Comparison of ENCODE assay signal across 30 mouse cellular contexts in the genomic region with DNA sequence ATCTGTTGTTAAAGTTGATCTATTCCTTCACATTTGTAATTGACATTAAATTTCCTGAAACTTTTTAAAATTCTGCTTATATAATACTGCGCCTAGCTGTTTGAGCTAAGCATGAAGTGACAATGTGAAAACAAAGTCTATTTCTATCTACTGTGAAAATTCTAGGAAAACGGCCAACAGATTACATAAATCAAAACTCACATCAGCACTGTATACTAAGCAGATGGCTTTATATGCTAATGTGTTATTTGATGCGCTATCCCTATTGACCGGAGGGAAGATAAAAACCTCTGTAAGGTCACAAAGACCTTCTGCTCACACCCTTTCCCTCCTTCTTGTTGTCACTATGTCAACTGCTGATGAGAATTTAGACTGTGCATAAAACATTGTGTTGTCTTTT.
DNase-seq lines count a peak whose midpoint lies in the region; ATAC-seq and TF ChIP-seq lines count a peak whose summit lies in the region.
"Had no signal": no experiment of that assay in that cellular context is flagged by ENCODE, and none has a peak within 500 bp of the region (broad histone marks: within the 10 kb centered on the region; RNA-seq: fewer than 3 reads in every experiment).

No protein-coding gene starts in this region.

- TF ChIP-seq POLR2A in brain, embryonic 14.5 days (IDR thresholded peaks at IDR 0.05; ENCODE audit: borderline replicate concordance, extremely low read depth, insufficient read depth, insufficient read length, poor library complexity, severe bottlenecking): no peak

- TF ChIP-seq CTCF in lung, embryonic 14.5 days (IDR thresholded peaks at IDR 0.05; ENCODE audit: low read depth): no peak
- TF ChIP-seq CTCF in brain, embryonic 14.5 days (IDR thresholded peaks at IDR 0.05; ENCODE audit: borderline replicate concordance, extremely low read depth, insufficient read depth, insufficient read length): no peak
- no peak for TF ChIP-seq CTCF in stomach, postnatal 0 days (IDR thresholded peaks at IDR 0.05; ENCODE audit: low read depth)

- WGBS in lung, embryonic 14.5 days: 41% methylated on average over 4 of the region's 4 CpGs
- WGBS in stomach, postnatal 0 days: 51% methylated on average over 4 of the region's 4 CpGs

- no peak overlapping the region for H3K4me2 ChIP-seq in lung, embryonic 14.5 days
- H3K4me2 ChIP-seq in stomach, postnatal 0 days (replicated peaks; ENCODE audit: low read depth): no peak overlapping the region
- H3K4me2 ChIP-seq: embryonic facial prominence, embryonic 15.5 days; forebrain, embryonic 12.5 days; heart, embryonic 12.5 days; hindbrain, embryonic 14.5 days; liver, embryonic 12.5 days; neural tube, embryonic 12.5 days had no signal

- no peak for TF ChIP-seq EP300 in stomach, postnatal 0 days (optimal IDR thresholded peaks at IDR 0.05)

- H3K4me1 ChIP-seq in lung, embryonic 14.5 days (ENCODE audit: insufficient read depth): no peaks in the 10 kb centered on the region
- no peaks in the 10 kb centered on the region for H3K4me1 ChIP-seq in stomach, postnatal 0 days (replicated peaks; ENCODE audit: control insufficient read depth, insufficient read depth)
- H3K4me1 ChIP-seq: embryonic facial prominence, embryonic 10.5 days; embryonic facial prominence, embryonic 15.5 days; forebrain, embryonic 12.5 days; heart, embryonic 12.5 days; liver, embryonic 12.5 days; neural tube, embryonic 12.5 days had no signal

- peak; percentile 95 for ATAC-seq in frontal cortex, adult (ENCODE audit: low TSS enrichment)
- peak; percentile 58; the same call in 1 of the 2 replicates for ATAC-seq in lung, embryonic 14.5 days (ENCODE audit: insufficient read depth)
- no peak for ATAC-seq in stomach, postnatal 0 days (ENCODE audit: low FRiP score, low TSS enrichment)
- ATAC-seq: CD4-positive, CD25-positive, alpha-beta regulatory T cell, adult 4 months; inflammation-experienced regulatory T-cells, adult 6 months; liver, embryonic 12.5 days; liver, postnatal 0 days; lung, postnatal 0 days; midbrain, embryonic 16.5 days had no signal

- no peaks in the 10 kb centered on the region for H3K36me3 ChIP-seq in lung, embryonic 14.5 days (ENCODE audit: insufficient read depth)
- H3K36me3 ChIP-seq in stomach, postnatal 0 days (ENCODE audit: control insufficient read depth, insufficient read depth, low read length): no peaks in the 10 kb centered on the region
- H3K36me3 ChIP-seq: embryonic facial prominence, embryonic 10.5 days; embryonic facial prominence, embryonic 15.5 days; forebrain, embryonic 12.5 days; heart, embryonic 12.5 days; liver, embryonic 12.5 days; neural tube, embryonic 12.5 days had no signal

- no peak overlapping the region for H3K27ac ChIP-seq in lung, embryonic 14.5 days (ENCODE audit: low read depth)
- H3K27ac ChIP-seq in stomach, postnatal 0 days (replicated peaks): no peak overlapping the region
- H3K27ac ChIP-seq: embryonic facial prominence, embryonic 10.5 days; embryonic facial prominence, embryonic 15.5 days; forebrain, embryonic 12.5 days; hindbrain, embryonic 14.5 days; liver, embryonic 12.5 days; macrophage; neural tube, embryonic 12.5 days had no signal

- H3K27me3 ChIP-seq in lung, embryonic 14.5 days (ENCODE audit: insufficient read depth, low read length): no peaks in the 10 kb centered on the region
- H3K27me3 ChIP-seq in stomach, postnatal 0 days (ENCODE audit: control insufficient read depth, insufficient read depth, low read length): no peaks in the 10 kb centered on the region
- H3K27me3 ChIP-seq: embryonic facial prominence, embryonic 15.5 days; forebrain, embryonic 12.5 days; heart, embryonic 12.5 days; liver, embryonic 12.5 days; neural tube, embryonic 12.5 days had no signal

- no peak for DNase-seq in frontal cortex, postnatal 14 days (ENCODE audit: low spot score in 2 of 2)
- peak; percentile 45 for DNase-seq in layer of hippocampus, adult 9-10 months (ENCODE audit: low spot score)
- no peak for DNase-seq in layer of hippocampus, postnatal 10 days (ENCODE audit: low spot score in 2 of 2)
- DNase-seq in lung, embryonic 14.5 days: peak; percentile 84
- no peak for DNase-seq in lung, postnatal 25 days (ENCODE audit: low spot score)
- DNase-seq in brain, embryonic 14.5 days (ENCODE audit: low read depth): peak; percentile 49
- DNase-seq in stomach, postnatal 0 days (ENCODE audit: low spot score): no peak
- DNase-seq: adrenal gland, postnatal 14 days; cerebellum, adult 18-20 months; cerebellum, postnatal 14 days; gastrocnemius, postnatal 25 days; heart, adult 18-20 months; heart, postnatal 4 days; kidney, adult 11 months; kidney, postnatal 36 days; liver, postnatal 0 days had no signal

- no peaks in the 10 kb centered on the region for H3K9me3 ChIP-seq in lung, embryonic 14.5 days (ENCODE audit: low read depth, low read length)
- no peaks in the 10 kb centered on the region for H3K9me3 ChIP-seq in stomach, postnatal 0 days (ENCODE audit: control insufficient read depth, low read length)
- H3K9me3 ChIP-seq: embryonic facial prominence, embryonic 10.5 days; embryonic facial prominence, embryonic 15.5 days; forebrain, embryonic 12.5 days; heart, embryonic 12.5 days; liver, embryonic 12.5 days; neural tube, embryonic 12.5 days had no signal

- H3K4me3 ChIP-seq in lung, embryonic 14.5 days (ENCODE audit: low read depth, low read length): no peak overlapping the region
- H3K4me3 ChIP-seq in stomach, postnatal 0 days (ENCODE audit: low read depth, low read length): no peak overlapping the region
- H3K4me3 ChIP-seq: embryonic facial prominence, embryonic 10.5 days; embryonic facial prominence, embryonic 15.5 days; forebrain, embryonic 12.5 days; heart, embryonic 12.5 days; liver, embryonic 12.5 days; myocyte; neural tube, embryonic 12.5 days had no signal

- no peak overlapping the region for H3K9ac ChIP-seq in lung, embryonic 14.5 days
- no peak overlapping the region for H3K9ac ChIP-seq in stomach, postnatal 0 days (ENCODE audit: low read length)
- H3K9ac ChIP-seq: embryonic facial prominence, embryonic 15.5 days; forebrain, embryonic 12.5 days; heart, embryonic 12.5 days; hindbrain, embryonic 14.5 days; liver, embryonic 12.5 days; liver, postnatal 0 days; neural tube, embryonic 12.5 days had no signal

Comparison
In these comparisons a context has a peak if more than half of its experiments do, and no peak if none do; other contexts are left out.
1. DNase-seq: peak in layer of hippocampus, adult 9-10 months (single experiment), lung, embryonic 14.5 days (single experiment) and brain, embryonic 14.5 days (single experiment); none in frontal cortex, postnatal 14 days (0 of 2), layer of hippocampus, postnatal 10 days (0 of 2), lung, postnatal 25 days (single experiment) and stomach, postnatal 0 days (single experiment).